Mouse (Mus musculus) gastrocnemius, postnatal 25 days (tissue): Measurements from ENCODE around the gene Vps18. TPM values are rescaled to one million over a fixed set of nuclear protein-coding genes. Genes with fewer than 3 reads are reported as not detected.

ENCODE experiments used
- DNase-seq: peaks from one replicate; pipeline ENCODE4 v3.0.0; 2022
- total RNA-seq, 2 experiments: library from RNA; stranded (reverse); gene quantifications; 1 replicate in 1 of 2; 2 replicates in 1 of 2; pipeline ENCODE4 v1.2.3; 2021

Gene Vps18
- total RNA-seq, 2 experiments from 2014 or later, result 7.8 to 8.1 TPM

GRCm38 (mm10) chr2:119322587-119323300 is 34.2 kb downstream of the Vps18 start:
- no peak for DNase-seq

- DNase-seq, result no peak
These were observed 35.5 kb downstream of the Vps18 start for GRCm38 (mm10) chr2:119323866-119324575.

- no peak for DNase-seq
These were observed 36.2 kb downstream of the Vps18 start for GRCm38 (mm10) chr2:119324576-119325318.

- peak; percentile 72 for DNase-seq
These were observed 37.1 kb downstream of the Vps18 start, which contains the start of gene Dll4 for GRCm38 (mm10) chr2:119325568-119326143. Dll4 (plus strand) TSS chr2:119325784.

GRCm38 (mm10) chr2:119326161-119327101 is 37.9 kb downstream of the Vps18 start:
- DNase-seq, result no peak

- peak; percentile 67 for DNase-seq
These were observed 38.6 kb downstream of the Vps18 start for GRCm38 (mm10) chr2:119327102-119327480.

GRCm38 (mm10) chr2:119327942-119328526 is 39.5 kb downstream of the Vps18 start:
- no peak for DNase-seq

GRCm38 (mm10) chr2:119328546-119328945 is 40.0 kb downstream of the Vps18 start:
- DNase-seq, result no peak

- no peak for DNase-seq
These were observed 40.7 kb downstream of the Vps18 start for GRCm38 (mm10) chr2:119329123-119329817.

- no peak for DNase-seq
These were observed 42.3 kb downstream of the Vps18 start for GRCm38 (mm10) chr2:119330795-119331194.

- DNase-seq, result no peak
These were observed 43.7 kb downstream of the Vps18 start for GRCm38 (mm10) chr2:119332177-119332661.

- no peak for DNase-seq
These were observed 45.6 kb downstream of the Vps18 start for GRCm38 (mm10) chr2:119334135-119334534.

GRCm38 (mm10) chr2:119334964-119335525 is 46.5 kb downstream of the Vps18 start:
- no peak for DNase-seq

- DNase-seq, result no peak
These were observed 47.0 kb downstream of the Vps18 start for GRCm38 (mm10) chr2:119335535-119335934.

- no peak for DNase-seq
These were observed 47.5 kb downstream of the Vps18 start for GRCm38 (mm10) chr2:119336002-119336401.

- no peak for DNase-seq
These were observed 47.9 kb downstream of the Vps18 start for GRCm38 (mm10) chr2:119336470-119336869.

- peak; percentile 88 for DNase-seq
These were observed 49.1 kb downstream of the Vps18 start for GRCm38 (mm10) chr2:119337425-119338265.

GRCm38 (mm10) chr2:119344537-119345138 is 56.1 kb downstream of the Vps18 start:
- no peak for DNase-seq
